Mouse (Mus musculus): ENCODE data around the gene Fbxw4.

Gene Fbxw4

DNA sequence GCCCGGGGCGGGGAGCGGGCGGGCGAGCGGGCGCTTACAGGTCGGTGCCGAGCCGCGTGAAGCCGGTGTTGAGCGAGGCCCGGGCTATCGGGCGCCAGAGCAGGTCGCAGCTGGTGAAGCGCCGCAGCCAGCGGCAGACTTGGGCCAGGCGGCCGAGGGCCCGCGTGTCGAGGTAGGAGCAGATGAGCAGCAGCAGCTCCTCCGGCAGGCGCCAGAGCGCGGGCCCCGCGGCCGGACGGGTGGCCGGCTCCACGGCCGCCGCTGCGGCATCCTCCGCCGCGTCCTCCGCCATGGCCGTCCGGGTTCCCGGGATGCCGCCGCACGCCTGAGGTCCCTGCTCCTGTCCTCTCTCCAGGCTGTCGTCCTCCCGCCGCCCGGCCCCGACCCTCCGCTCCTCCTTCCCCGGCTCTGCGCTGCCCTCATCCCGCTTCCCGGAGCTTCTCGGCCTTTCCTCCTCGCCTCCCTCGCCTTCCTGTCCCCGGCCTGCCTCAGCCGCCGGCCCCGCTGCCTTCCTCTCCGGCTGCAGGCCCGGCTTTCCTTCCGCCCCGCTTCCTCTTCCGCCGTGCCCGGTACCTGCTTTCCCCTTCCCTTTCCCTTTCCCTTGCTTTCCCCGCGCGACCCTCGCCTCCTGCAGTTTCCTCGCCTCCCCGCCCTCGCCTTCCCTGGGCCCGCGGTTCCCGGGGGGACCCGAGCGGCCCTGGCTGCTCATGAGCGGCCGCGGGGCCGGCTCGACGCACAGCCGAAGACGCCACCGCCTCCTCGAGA lies at the start of gene Fbxw4:
Gene Fbxw4 (minus strand): TSS at position 575 of the 765 bp plus-strand sequence.
- in situ Hi-C loops (cut with MboI, MseI): no loop called here

- in situ Hi-C loops (cut with MboI, MseI): no loop called here
Measured at GRCm38 (mm10) chr19:45708704-45709103, 48.6 kb upstream of the Fbxw4 start.

DNA sequence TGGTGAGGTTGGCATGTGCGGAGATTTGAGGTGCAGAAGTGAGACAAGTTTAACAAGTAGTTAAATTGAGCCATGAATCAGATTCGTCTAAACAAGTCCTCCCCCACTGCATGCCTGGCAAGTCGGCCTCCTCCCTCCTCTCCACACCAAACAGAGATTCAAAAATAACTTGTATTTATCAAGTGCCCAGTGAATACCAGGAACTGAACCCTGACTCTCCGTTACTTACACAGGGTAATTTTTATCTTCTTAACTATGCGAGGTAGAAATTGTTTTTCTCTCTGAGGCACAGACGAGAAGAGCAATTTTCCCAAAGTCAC lies 36.1 kb upstream of the Fbxw4 start:
- in situ Hi-C loops (cut with MboI, MseI): no loop called here

DNA sequence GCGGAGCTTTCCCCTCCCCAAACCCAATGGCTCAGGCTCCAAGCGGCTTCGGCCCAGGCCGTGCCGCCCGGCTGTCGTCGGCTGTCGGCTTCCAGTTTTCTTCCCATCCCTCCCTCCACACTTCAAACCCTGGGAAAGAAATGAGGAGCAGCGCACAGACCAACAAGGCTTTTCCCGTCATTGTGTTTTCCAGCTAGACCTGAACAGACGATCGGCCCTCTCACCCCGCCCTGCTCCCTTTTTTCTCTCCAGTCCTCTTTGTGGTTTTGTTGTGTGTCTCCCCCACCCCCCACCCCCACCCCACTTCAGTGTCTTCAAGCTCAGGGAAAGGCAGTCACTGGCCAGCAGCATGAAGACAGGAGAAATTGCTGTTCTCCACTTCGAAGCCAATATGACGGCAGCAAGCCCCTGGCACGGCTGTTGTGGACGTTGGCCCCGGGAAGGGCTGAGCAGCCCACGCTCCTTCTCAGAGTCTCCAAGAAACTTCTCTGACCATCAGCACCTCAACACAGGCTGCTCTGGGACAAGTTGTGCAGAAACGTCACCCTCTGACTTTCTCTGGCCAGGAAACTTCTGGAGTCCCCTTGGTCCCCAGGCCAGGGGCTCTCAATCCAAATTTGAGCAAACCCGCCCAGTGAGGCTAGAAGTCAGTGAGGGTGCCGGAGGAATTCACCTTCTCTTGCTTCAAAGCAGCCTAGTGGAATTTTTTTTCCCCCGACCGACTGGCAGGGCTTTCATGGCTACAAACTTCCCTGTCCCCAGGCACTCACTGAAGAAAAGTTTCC lies 35.6 kb upstream of the Fbxw4 start:
- in situ Hi-C loops (cut with MboI, MseI): no loop called here

DNA sequence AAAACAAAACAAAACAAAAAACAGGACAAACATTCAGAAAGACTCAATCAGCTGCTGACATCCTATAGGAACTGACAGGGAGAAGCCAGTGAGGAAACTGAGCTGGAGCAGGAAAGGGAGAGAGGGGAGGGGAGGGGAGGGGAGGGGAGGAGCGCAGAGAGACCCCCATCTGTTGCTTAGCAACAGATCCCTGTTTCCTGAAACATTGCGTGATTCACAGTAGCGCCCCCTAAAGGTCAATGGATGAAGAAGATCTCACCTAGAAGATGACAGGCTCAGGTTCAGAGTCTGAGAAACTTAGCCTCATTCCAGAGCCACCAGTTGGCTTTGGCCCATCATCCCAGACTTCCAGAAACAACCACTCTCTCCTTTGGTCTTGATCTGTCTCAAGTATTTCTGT lies 33.9 kb upstream of the Fbxw4 start:
- in situ Hi-C loops (cut with MboI, MseI): no loop called here

DNA sequence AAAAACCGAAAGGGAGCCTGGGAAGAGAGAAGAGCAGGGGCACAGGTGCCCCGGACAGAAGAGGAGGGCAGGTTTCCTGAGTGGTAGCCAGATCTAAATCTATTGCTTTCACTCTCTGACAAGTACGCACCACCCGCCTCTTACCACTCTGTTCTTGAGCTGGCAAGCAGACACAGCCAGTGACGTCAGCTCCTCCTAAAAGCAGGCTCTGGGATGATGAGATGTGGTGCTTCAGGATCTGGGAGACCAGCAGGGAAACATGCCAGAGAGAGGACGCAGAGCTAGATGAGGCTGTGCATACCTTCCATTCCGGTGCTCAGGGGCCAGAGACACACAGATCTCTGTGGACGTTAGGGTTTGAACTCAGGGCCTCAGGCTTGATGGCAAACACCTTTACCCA lies 32.1 kb upstream of the Fbxw4 start:
- in situ Hi-C loops (cut with MboI, MseI): no loop called here

DNA sequence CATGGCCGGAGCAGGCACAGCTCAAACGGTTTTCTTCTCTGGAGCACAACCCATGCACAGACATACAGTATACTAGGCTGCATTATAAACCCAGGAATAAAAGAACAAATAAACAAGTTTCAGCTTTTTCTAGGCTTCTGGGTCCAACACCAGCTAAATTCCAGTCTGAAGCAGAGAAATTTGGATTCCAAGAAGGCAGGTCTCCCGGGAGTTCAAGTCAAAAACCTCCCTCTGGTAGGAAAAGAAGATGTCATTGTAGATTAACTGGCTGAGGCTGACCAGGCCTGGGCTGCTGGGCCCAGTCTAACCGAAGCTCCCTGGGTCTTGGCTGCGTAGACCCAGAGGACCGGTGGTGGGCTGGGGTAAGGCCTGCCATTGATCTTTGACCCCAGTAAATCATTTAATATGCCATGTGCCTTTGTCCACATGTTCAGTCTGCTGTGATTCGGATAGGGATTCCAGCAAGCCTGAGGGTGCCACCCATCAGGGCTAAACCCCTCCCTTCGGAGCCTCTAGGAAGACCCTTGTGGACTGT lies 31.0 kb upstream of the Fbxw4 start:
- in situ Hi-C loops (cut with MboI, MseI): no loop called here

- in situ Hi-C loops (cut with MboI, MseI): loop anchor here in 1 of 2 experiments (5.0 kb wide), 1 partner anchor 45 kb away; no protein-coding TSS in a partner anchor
Measured at GRCm38 (mm10) chr19:45687001-45687400, 26.9 kb upstream of the Fbxw4 start.

- in situ Hi-C loops (cut with MboI, MseI): no loop called here
Measured at GRCm38 (mm10) chr19:45683676-45684075, 23.6 kb upstream of the Fbxw4 start.

GRCm38 (mm10) chr19:45680495-45681130 lies 20.5 kb upstream of the Fbxw4 start:
- in situ Hi-C loops (cut with MboI, MseI): no loop called here

- in situ Hi-C loops (cut with MboI, MseI): loop anchor here in 1 of 2 experiments (5.0 kb wide), 1 partner anchor 51 kb away; no protein-coding TSS in a partner anchor
Measured at GRCm38 (mm10) chr19:45676723-45677269, 16.7 kb upstream of the Fbxw4 start.

GRCm38 (mm10) chr19:45675720-45676581 lies 15.8 kb upstream of the Fbxw4 start:
- in situ Hi-C loops (cut with MboI, MseI): loop anchor here in 1 of 2 experiments (5.0 kb wide), 1 partner anchor 51 kb away; no protein-coding TSS in a partner anchor

GRCm38 (mm10) chr19:45675196-45675595 lies 15.1 kb upstream of the Fbxw4 start:
- in situ Hi-C loops (cut with MboI, MseI): loop anchor here in 1 of 2 experiments (5.0 kb wide), 1 partner anchor 52 kb away; no protein-coding TSS in a partner anchor

DNA sequence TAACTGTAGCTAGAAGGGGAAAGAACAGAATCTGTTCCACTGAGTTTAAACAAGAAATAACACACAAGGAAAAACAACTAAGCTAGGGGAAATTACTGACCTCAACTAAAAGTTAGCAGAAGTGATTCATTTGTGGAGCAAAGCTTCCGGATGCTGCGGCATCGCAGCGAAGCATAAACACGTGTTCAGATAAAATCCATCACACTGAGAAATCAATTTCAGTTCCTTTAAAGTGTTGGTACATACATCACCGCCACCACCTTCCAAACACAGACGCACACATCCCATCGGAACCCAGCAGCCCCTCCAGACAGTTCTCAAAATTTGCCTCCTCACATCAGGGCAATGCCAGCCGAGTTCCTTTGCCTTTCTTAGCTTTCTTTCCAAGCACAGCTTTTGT lies 12.9 kb upstream of the Fbxw4 start:
- in situ Hi-C loops (cut with MboI, MseI): no loop called here

DNA sequence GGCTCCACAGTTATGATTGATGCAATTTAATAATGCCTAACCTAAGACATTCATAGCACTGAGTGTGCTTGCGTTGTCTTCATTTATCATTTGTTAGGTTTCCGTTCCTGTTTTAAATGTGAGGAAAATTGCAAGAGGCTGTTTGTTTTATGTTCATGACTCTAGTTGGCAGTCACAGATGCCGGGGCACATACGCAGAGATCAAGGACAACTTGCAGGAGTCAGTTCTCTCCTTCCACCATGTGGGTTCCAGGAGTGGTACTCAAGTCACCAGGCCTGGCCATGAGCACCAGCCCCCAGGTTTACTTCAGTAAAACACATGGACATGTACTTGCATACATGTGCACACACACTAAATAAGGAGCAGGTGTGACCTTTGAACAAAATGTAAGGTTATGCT lies 8.9 kb upstream of the Fbxw4 start:
- in situ Hi-C loops (cut with MboI, MseI): loop anchor here in 1 of 2 experiments (5.0 kb wide), 1 partner anchor 77 kb away; no protein-coding TSS in a partner anchor

GRCm38 (mm10) chr19:45663851-45664250 lies 3.7 kb upstream of the Fbxw4 start:
- in situ Hi-C loops (cut with MboI, MseI): no loop called here

DNA sequence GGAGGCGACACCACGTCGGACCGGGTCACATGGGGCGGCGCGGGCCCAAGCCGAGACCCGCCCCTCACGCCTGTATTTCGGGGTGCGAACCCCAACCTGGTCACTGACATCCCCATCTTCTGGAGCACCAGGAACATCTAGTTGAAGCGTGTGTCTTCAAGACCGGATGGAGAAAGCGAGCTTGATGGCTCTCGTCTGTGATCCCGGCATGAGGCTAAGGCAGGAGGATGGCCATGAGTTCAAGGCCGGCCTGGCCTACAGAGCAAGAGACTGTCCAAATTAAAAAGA lies 335 bp upstream of the Fbxw4 start:
- in situ Hi-C loops (cut with MboI, MseI): no loop called here

DNA sequence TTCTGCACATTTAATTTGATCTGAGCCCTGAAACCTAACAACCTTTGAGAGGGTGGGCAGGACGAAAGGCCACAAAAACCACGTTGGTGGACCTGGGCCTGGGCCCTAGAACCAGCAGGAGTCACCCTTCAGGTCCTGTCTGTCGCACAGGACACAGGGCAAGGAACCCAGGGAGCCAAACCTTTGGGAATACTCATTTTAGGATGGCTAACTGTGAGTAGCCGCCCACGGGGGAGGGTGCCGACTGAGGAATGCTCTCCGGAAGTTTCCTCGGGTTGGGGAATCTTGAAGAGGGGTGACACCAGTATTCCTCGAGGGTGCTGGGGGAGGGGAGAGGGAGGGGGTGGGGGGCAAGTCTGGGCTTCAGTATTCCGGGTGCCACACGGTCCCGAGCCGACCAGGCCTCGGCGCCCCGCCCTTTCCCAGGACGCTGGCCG lies 793 bp downstream of the Fbxw4 start:
- in situ Hi-C loops (cut with MboI, MseI): no loop called here

GRCm38 (mm10) chr19:45658556-45659268 lies 1.4 kb downstream of the Fbxw4 start:
- in situ Hi-C loops (cut with MboI, MseI): no loop called here

- in situ Hi-C loops (cut with MboI, MseI): no loop called here
Measured at GRCm38 (mm10) chr19:45657828-45658227, 2.3 kb downstream of the Fbxw4 start.

Data from T-helper 17 cell (primary cell).